Mouse (Mus musculus) embryonic fibroblast, embryonic 13.5 days (primary cell): ENCODE measurements around the gene Mrps26. TPM values are rescaled to one million over a fixed set of nuclear protein-coding genes. Genes with fewer than 3 reads are reported as not detected.
"Not testable (repeated sequence)": the region's sequence is repeated elsewhere in the genome, so short reads cannot be mapped to it uniquely, and the experiment has no call there.

Experiments used
- H3K27ac ChIP-seq: 2 replicates; pipeline ENCODE4 v1.5.1; 2012; ENCODE audit warnings: low read length, control low read depth, inconsistent platforms; ENCODE audit not compliant: insufficient read depth
- H3K4me1 ChIP-seq: 2 replicates; pipeline ENCODE4 v1.6.1; 2011; ENCODE audit warnings: low read length; ENCODE audit not compliant: control insufficient read depth, insufficient read depth
- H3K4me3 ChIP-seq: 2 replicates; pipeline ENCODE4 v1.5.1; 2011; ENCODE audit warnings: mild to moderate bottlenecking, control low read depth, low read length; ENCODE audit not compliant: insufficient read depth
- CTCF ChIP-seq: IDR thresholded peaks from 2 replicates; pipeline ENCODE4 v1.5.1; 2011; ENCODE audit warnings: mild to moderate bottlenecking, control low read depth, low read length, moderate library complexity, borderline replicate concordance; ENCODE audit not compliant: insufficient read depth
- POLR2A ChIP-seq: IDR thresholded peaks from 2 replicates; pipeline ENCODE4 v1.6.1; 2011; ENCODE audit warnings: low read depth, mild to moderate bottlenecking, control low read depth, low read length, moderate library complexity
- polyA plus RNA-seq: library from polyadenylated mRNA; stranded (reverse); fragments of >200 nt; gene quantifications from 2 replicates; pipeline ENCODE4 v1.2.4, GENCODE M21; 2011; ENCODE audit warnings: low read depth; ENCODE audit not compliant: missing spikeins, insufficient read length

Gene Mrps26
- 24.4 and 24.7 TPM in 2 replicates for polyA plus RNA-seq

DNA sequence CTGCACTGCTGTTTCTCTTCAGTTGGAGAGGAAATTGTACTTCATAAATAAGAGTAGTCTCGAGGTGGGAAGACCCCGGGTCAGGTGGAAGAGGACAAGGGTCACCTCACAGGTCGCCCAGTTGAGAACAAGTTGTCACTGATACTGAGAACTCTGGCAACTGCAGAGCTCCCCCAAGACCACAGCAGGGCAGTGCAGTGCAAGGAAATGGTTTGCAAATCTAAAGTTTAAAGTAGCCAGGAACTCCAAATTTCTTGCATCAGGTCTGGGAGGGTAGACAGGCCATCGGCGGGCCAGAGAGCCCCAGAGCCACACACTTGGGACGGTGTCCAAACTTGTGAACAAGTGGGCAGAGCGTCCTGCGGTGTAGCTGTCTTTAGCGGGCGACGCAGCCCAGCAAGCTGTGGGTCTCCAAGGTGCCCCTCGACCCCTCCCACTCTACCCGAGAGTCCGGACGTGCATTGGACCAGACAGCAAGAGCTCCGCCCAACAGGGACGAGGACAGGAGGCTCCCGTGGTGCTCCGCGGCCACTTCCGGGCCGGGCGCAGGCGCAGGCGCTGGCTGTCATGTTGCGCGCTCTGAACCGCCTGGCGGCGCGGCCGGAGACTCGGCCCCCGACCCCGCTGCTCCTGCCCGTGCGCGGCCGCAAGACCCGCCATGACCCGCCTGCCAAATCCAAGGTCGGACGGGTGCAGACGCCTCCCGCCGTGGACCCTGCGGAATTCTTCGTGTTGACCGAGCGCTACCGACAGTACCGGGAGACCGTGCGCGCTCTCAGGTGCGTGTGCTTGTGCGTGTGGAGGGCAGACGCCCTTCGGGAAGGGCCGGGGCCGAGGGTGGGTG, at the start of gene Mrps26:
Gene Mrps26 (plus strand): TSS at position 531 of the 844 bp plus-strand sequence.
- H3K4me3 ChIP-seq: peak within 1 kb of the TSS; percentile 72
- peaks cover 4% of the 10 kb centered on the region; the same call in 1 of the 2 replicates for H3K4me1 ChIP-seq
- H3K27ac ChIP-seq: no peak within 1 kb of the TSS
- no peak for TF ChIP-seq CTCF
- TF ChIP-seq POLR2A: peak; percentile 89

DNA sequence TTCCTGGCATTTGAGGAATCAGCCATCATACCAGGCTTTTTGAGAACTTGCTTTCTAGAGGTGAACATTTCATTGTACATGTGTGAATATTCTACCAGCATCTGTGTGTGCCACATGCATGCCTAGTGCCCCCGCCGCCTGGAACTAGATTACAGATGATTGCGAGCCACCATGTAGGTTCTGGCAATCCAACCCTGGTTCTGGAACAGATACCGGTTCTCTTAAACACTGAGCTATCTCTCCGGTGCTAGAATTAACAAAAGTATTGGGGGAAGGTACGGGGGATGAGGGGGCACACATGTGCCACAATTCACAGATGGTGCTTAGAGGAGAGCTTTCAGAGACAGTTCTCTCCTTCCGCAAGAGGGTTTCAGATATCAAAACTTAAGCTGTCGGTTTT, 49.6 kb upstream of the Mrps26 start:
- no peak overlapping the region for H3K4me3 ChIP-seq
- no peaks in the 10 kb centered on the region for H3K4me1 ChIP-seq
- TF ChIP-seq POLR2A (no peak), CTCF (no peak)
- no peak overlapping the region for H3K27ac ChIP-seq

DNA sequence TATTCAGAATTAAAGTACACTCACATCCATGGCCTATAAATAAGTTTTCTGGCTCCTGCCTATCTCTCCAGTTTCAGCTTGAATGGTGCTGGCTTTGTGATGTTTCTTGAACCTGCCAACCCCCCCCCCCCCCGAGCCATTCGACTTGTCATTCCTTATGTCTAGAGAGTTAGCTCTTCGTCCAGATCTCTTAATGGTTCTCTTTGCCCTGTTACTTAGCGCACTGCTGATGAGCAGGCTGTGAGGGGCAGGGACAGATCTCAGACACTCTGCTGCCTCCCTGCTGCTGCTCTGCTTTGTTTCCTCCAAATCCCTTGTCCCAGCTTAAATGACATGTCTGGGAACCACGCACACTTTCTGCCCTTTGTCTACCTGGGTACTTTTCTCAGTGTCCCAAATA, 47.8 kb upstream of the Mrps26 start:
- Histone ChIP-seq H3K27ac (no peak overlapping the region), H3K4me3 (no peak overlapping the region), H3K4me1 (no peaks in the 10 kb centered on the region)
- TF ChIP-seq CTCF: no peak

DNA sequence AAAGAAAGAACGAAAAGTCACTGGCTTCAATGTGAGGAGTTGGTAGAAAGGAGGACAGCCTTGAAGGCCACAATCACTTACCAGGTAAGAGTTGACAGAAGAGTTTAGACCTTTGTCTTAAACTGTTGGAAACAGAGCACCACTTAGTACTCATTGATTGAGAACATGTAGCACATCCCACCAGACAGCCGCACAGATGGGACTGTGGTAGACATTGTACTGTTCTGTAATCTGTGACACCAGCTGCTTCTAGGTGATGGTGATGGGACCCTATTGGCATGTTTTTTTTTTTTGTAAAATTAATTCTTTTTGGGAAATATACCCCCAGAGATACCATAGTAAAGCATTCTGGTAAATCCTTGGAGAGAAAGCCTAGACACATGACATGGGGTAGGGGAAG, 41.6 kb upstream of the Mrps26 start:
- TF ChIP-seq CTCF (no peak), POLR2A (no peak)
- Histone ChIP-seq H3K27ac (no peak overlapping the region), H3K4me1 (no peaks in the 10 kb centered on the region), H3K4me3 (no peak overlapping the region)

DNA sequence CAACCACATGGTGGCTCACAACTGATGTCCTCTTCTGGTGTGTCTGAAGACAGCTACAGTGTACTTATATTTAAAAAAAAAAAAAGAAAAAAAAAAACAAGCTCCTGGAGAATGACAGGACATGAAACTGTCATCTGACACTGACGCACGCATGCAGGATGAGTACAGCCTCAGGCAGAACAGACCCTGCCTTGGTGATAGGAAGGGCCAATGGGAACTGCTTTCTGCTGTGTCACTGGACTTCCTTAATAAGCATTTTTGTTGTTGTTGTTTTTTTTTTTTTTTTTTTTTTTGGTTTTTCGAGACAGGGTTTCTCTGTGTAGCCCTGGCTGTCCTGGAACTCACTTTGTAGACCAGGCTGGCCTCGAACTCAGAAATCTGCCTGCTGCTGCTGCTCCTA, 38.1 kb upstream of the Mrps26 start:
- H3K4me1 ChIP-seq, H3K27ac ChIP-seq: not testable (repeated sequence)

DNA sequence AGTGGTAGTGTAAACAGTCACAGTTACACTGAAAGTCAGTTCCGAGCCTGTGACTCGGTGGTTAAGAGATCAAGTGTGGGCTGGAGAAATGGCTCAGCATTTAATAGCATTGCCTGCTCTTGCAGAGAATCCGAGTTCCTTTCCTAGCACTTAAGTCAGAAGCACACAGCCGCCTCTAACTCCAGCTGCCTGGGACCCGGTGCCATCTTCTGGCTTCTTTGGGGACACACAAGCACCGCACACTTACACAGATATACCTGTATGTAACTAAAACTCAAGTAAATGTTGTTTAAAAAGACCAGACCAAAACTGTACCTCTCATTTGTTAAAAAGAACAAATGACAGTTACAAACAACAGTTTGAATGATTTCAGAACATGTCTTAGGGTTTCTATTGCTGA, 35.1 kb upstream of the Mrps26 start:
- Histone ChIP-seq H3K4me3 (no peak overlapping the region), H3K4me1 (no peaks in the 10 kb centered on the region), H3K27ac (no peak overlapping the region)
- no peak for TF ChIP-seq POLR2A
- TF ChIP-seq CTCF: no peak

More for the DNA sequence above, 38.1 kb upstream of the Mrps26 start:
- H3K4me3 ChIP-seq: not testable (repeated sequence)

DNA sequence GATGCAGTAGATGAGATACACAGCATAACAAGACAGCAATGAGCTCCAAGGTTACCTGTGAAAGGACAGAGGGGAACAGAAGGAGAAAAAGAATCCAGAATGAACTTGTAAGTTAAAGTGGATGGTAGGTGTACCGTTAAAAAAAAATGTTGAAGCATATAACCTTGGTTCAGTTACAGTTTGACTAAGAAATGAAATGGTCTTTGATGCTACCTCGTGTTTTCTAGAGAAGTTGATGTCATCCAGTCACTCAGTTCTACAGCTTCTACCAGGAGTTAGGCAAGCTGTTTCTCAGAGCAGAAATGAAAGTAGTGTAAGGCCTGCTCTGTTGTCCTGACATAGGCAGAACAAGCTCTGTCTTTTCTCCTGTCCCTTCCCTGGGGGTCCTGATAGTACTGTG, 34.3 kb upstream of the Mrps26 start:
- TF ChIP-seq POLR2A: no peak
- no peak for TF ChIP-seq CTCF
- Histone ChIP-seq H3K4me3 (no peak overlapping the region), H3K27ac (no peak overlapping the region), H3K4me1 (no peaks in the 10 kb centered on the region)

DNA sequence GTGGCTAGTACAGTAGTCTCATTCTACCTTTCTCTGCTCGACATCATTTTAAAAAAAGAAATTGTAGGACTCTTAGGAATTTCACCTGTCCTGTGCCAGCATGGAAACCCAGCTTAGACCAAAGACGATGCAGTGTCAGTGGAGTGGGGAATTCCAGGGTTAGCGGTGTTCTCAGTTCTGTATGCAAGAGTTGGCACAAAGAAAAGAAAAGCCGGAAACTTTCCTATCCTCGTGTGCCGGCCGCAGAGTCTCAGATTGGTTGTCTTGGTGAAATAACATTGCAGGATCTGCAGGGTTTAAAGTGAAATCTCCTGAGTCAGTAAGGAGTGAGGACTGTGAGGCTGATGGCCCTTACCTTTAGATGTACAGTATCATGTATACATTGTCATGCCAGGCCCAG, 33.6 kb upstream of the Mrps26 start:
- no peak overlapping the region for H3K4me3 ChIP-seq
- TF ChIP-seq CTCF (no peak), POLR2A (no peak)
- H3K4me1 ChIP-seq: no peaks in the 10 kb centered on the region
- H3K27ac ChIP-seq: no peak overlapping the region

DNA sequence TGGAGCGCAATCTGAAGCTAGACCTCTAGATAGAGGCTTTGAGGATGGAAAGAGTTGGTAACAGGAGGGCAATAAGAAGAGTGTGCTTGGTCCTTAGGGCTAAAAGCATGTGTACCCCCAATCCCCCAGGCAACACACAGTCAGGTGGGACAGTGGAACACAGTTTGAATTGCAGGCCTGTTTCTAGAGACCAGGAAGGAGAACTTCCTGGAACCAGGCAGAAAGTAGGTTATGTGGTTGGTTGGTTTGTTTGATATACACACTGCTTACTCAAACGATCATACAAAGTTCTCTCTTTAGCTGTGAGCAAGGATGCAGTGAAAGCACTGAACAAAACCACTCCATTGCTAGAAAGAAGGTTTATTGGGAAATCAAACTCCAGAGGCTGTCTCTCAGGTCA, 31.3 kb upstream of the Mrps26 start:
- Histone ChIP-seq H3K27ac (no peak overlapping the region), H3K4me3 (no peak overlapping the region), H3K4me1 (no peaks in the 10 kb centered on the region)
- TF ChIP-seq POLR2A: no peak
- no peak for TF ChIP-seq CTCF

DNA sequence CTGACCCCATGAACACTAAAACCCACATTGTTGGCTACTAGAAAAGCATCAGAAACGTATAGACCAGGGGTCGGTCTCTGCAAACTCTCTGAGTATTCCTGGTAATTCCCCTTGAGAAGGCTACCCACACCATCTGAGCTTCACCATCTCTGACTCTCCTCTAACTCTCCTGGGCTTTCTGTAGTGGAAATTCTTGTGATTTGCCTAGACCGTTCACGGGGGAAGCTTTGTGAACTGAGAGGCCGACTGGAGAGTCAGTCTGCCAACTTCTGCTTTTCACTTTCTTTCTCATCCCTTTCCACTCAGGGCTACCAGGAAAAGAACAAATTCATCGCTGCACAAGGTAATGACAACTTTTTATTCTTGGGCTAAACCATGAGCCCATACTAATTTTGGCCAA, 28.5 kb upstream of the Mrps26 start:
- no peak for TF ChIP-seq CTCF
- TF ChIP-seq POLR2A: no peak
- no peaks in the 10 kb centered on the region for H3K4me1 ChIP-seq
- no peak overlapping the region for H3K27ac ChIP-seq
- no peak overlapping the region for H3K4me3 ChIP-seq

DNA sequence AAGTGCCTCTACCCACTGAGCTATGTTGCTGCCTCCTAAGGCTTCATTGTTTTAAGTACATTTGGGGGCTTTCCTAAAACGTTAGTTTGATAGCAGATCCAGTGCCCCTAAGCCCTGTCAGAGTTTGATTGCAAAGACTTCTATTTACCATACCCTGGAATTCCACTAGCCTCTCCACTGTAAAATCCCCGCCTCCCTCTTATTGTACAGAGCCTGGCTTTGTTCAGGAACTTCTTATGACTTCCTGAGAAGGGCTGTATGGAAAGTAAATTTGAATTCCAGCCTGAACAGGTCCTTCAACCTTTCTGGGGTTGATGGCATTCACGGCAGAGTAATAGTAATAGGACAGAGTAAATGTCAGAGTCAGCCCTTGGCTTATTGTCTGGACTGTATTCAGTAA, 26.7 kb upstream of the Mrps26 start:
- Histone ChIP-seq H3K27ac (no peak overlapping the region), H3K4me1 (no peaks in the 10 kb centered on the region), H3K4me3 (no peak overlapping the region)
- no peak for TF ChIP-seq POLR2A
- TF ChIP-seq CTCF: no peak
